Comparison of ENCODE assay signal across 24 mouse cellular contexts in genomic region chr16:95820606-95821005, GRCm38 (mm10).
"Had no signal": no experiment of that assay in that cellular context is flagged by ENCODE, and none has a peak within 500 bp of the region (broad histone marks: within the 10 kb centered on the region; RNA-seq: fewer than 3 reads in every experiment).

No protein-coding gene starts in this region.

- H3K4me3 ChIP-seq: left cerebral cortex, adult 2 months; limb, embryonic 12.5 days; limb, embryonic 15.5 days; megakaryocyte, embryonic 14.5 days; midbrain, embryonic 10.5 days; midbrain, embryonic 13.5 days; neural tube, embryonic 12.5 days; neural tube, embryonic 15.5 days had no signal

- H3K9ac ChIP-seq: limb, embryonic 12.5 days; limb, embryonic 15.5 days; liver, embryonic 14.5 days; liver, postnatal 0 days; midbrain, embryonic 13.5 days; neural tube, embryonic 12.5 days; neural tube, embryonic 15.5 days had no signal

- H3K27ac ChIP-seq: hindbrain, postnatal 0 days; left cerebral cortex, adult 2 months; limb, embryonic 12.5 days; limb, embryonic 15.5 days; liver, embryonic 14.5 days; midbrain, embryonic 10.5 days; midbrain, embryonic 13.5 days; neural tube, embryonic 12.5 days; neural tube, embryonic 15.5 days had no signal

- H3K27me3 ChIP-seq: limb, embryonic 12.5 days; limb, embryonic 15.5 days; midbrain, embryonic 13.5 days; neural tube, embryonic 12.5 days; neural tube, embryonic 15.5 days had no signal

- H3K36me3 ChIP-seq: limb, embryonic 12.5 days; limb, embryonic 15.5 days; midbrain, embryonic 10.5 days; midbrain, embryonic 13.5 days; neural tube, embryonic 12.5 days; neural tube, embryonic 15.5 days had no signal

- H3K4me2 ChIP-seq: limb, embryonic 12.5 days; limb, embryonic 15.5 days; liver, embryonic 11.5 days; midbrain, embryonic 13.5 days; neural tube, embryonic 12.5 days; neural tube, embryonic 15.5 days had no signal

- ATAC-seq: hindbrain, postnatal 0 days; midbrain, embryonic 13.5 days; midbrain, embryonic 16.5 days had no signal

- DNase-seq: kidney, adult 18-20 months; kidney, adult 9 months; kidney, postnatal 10 days; kidney, postnatal 36 days; layer of hippocampus, postnatal 36 days; left cerebral cortex, postnatal 4 days; right cerebral cortex, adult 18-20 months; right cerebral cortex, postnatal 14 days; right cerebral cortex, postnatal 4 days; spleen, adult 18-20 months; thymus, adult 18-20 months had no signal

- H3K9me3 ChIP-seq: midbrain, embryonic 13.5 days; neural tube, embryonic 15.5 days had no signal
